In genomic region chr13:45351483-45351882, GRCm38 (mm10) we compare ENCODE assay signal across 26 mouse cellular contexts.
"Had no signal": no experiment of that assay in that cellular context is flagged by ENCODE, and none has a peak within 500 bp of the region (broad histone marks: within the 10 kb centered on the region; RNA-seq: fewer than 3 reads in every experiment).

No protein-coding gene starts in this region.

- H3K4me3 ChIP-seq: gastrocnemius, adult 2 months; heart, adult 2 months; heart, embryonic 13.5 days; heart, embryonic 15.5 days; hindbrain, embryonic 10.5 days; hindbrain, embryonic 12.5 days; intestine, embryonic 15.5 days; left cerebral cortex, adult 2 months; limb, embryonic 10.5 days; limb, embryonic 12.5 days; liver, embryonic 12.5 days had no signal

- H3K9ac ChIP-seq: heart, embryonic 13.5 days; heart, embryonic 15.5 days; hindbrain, embryonic 12.5 days; hindbrain, embryonic 14.5 days; intestine, embryonic 15.5 days; limb, embryonic 12.5 days; liver, embryonic 12.5 days; liver, embryonic 14.5 days had no signal

- H3K4me2 ChIP-seq: heart, embryonic 11.5 days; heart, embryonic 13.5 days; heart, embryonic 15.5 days; hindbrain, embryonic 12.5 days; hindbrain, embryonic 14.5 days; intestine, embryonic 15.5 days; limb, embryonic 12.5 days; liver, embryonic 12.5 days had no signal

- H3K36me3 ChIP-seq: heart, embryonic 13.5 days; heart, embryonic 15.5 days; hindbrain, embryonic 10.5 days; hindbrain, embryonic 12.5 days; intestine, embryonic 15.5 days; limb, embryonic 10.5 days; limb, embryonic 12.5 days; liver, embryonic 12.5 days had no signal

- H3K27me3 ChIP-seq: heart, embryonic 13.5 days; heart, embryonic 15.5 days; hindbrain, embryonic 12.5 days; intestine, embryonic 15.5 days; limb, embryonic 12.5 days had no signal

- H3K9me3 ChIP-seq: heart, embryonic 13.5 days; heart, embryonic 15.5 days; hindbrain, embryonic 10.5 days; hindbrain, embryonic 12.5 days; intestine, embryonic 15.5 days; limb, embryonic 10.5 days; limb, embryonic 12.5 days; liver, embryonic 12.5 days had no signal

- DNase-seq: gastrocnemius, adult 2 months; gastrocnemius, postnatal 10 days; gastrocnemius, postnatal 36 days; heart, adult 2 months; heart, postnatal 14 days; heart, postnatal 36 days; kidney, adult 18-20 months; kidney, adult 8-10 months; kidney, postnatal 14 days; kidney, postnatal 36 days had no signal

- ATAC-seq: hindbrain, embryonic 16.5 days; inflammation-experienced regulatory T-cells, adult 6 months; intestine, embryonic 15.5 days; intestine, postnatal 0 days; liver, embryonic 12.5 days had no signal

- H3K4me1 ChIP-seq: heart, embryonic 13.5 days; heart, embryonic 15.5 days; hindbrain, embryonic 10.5 days; hindbrain, embryonic 12.5 days; intestine, embryonic 15.5 days; limb, embryonic 10.5 days; limb, embryonic 12.5 days; liver, embryonic 12.5 days had no signal

- H3K27ac ChIP-seq: gastrocnemius, adult 2 months; heart, adult 2 months; heart, embryonic 13.5 days; heart, embryonic 15.5 days; hindbrain, embryonic 10.5 days; hindbrain, embryonic 12.5 days; hindbrain, embryonic 14.5 days; intestine, embryonic 15.5 days; kidney, postnatal 0 days; left cerebral cortex, adult 2 months; limb, embryonic 10.5 days; limb, embryonic 12.5 days; liver, embryonic 12.5 days; liver, embryonic 14.5 days had no signal
